In the genomic region with DNA sequence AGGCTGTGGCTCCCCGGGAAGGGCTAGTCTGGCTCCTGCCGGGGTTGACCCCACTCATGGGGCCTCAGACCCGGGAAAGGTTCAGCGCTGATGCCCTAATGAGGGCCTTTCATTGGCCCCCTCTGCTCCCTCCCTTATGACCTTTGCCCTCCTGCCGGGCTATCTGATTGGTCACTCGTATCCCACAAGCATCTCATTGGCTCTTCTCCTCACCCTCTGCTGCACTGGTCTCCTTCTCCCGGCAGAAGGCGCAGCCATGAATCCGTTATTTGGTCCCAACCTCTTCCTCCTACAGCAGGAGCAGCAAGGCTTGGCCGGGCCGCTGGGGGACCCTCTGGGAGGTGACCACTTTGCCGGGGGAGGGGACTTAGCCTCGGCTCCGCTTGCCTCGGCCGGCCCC, we compare ENCODE assay signal across 8 mouse cellular contexts. TPM values are rescaled to one million over a fixed set of nuclear protein-coding genes. Genes with fewer than 3 reads are reported as not detected.
A peak's percentile ranks its signal among the peaks of the same experiment; 100 is the strongest.
DNase-seq lines count a peak whose midpoint lies in the region; ATAC-seq and TF ChIP-seq lines count a peak whose summit lies in the region.

Gene Iffo1 (plus strand): TSS at position 241 of the 400 bp plus-strand sequence.

- under 1% methylated on average over 16 of the region's 16 CpGs for WGBS in forebrain, embryonic 11.5 days
- 1% methylated on average over 16 of the region's 16 CpGs for WGBS in heart, embryonic 15.5 days
- WGBS in liver, embryonic 14.5 days (ENCODE audit: insufficient replicate concordance), result under 1% methylated on average over 16 of the region's 16 CpGs
- WGBS in neural tube, embryonic 11.5 days, result under 1% methylated on average over 16 of the region's 16 CpGs
- 2% methylated on average over 16 of the region's 16 CpGs for WGBS in stomach, embryonic 16.5 days

- TF ChIP-seq EP300 in ES-Bruce4 (IDR thresholded peaks at IDR 0.05; ENCODE audit: insufficient read depth, low read depth, low read length), result no peak
- TF ChIP-seq EP300 in liver, embryonic 14.5 days (IDR thresholded peaks at IDR 0.05; ENCODE audit: low read depth), result no peak

- H3K36me3 ChIP-seq in ES-Bruce4 (ENCODE audit: control insufficient read depth, insufficient read depth, low read length, poor library complexity, severe bottlenecking), result peaks cover 29% of the 10 kb centered on the region
- H3K36me3 ChIP-seq in forebrain, embryonic 11.5 days (ENCODE audit: control insufficient read depth, insufficient read depth, low read length), result peaks cover 14% of the 10 kb centered on the region; the same call in 1 of the 2 replicates
- H3K36me3 ChIP-seq in heart, embryonic 15.5 days, result peaks cover 32% of the 10 kb centered on the region
- H3K36me3 ChIP-seq in liver, embryonic 14.5 days (replicated peaks; ENCODE audit: control insufficient read depth, insufficient read depth, low read depth), result peaks cover 26% of the 10 kb centered on the region
- H3K36me3 ChIP-seq in neural tube, embryonic 11.5 days (ENCODE audit: control insufficient read depth, insufficient read depth, low read length), result peaks cover 22% of the 10 kb centered on the region
- H3K36me3 ChIP-seq in stomach, embryonic 16.5 days (ENCODE audit: control insufficient read depth, insufficient read depth, low read length), result peaks cover 18% of the 10 kb centered on the region; the same call in 1 of the 2 replicates

- H3K27ac ChIP-seq in ES-Bruce4 (ENCODE audit: insufficient read depth, low read length), result peak within 1 kb of the TSS; percentile 12; the same call in 1 of the 2 replicates
- peak within 1 kb of the TSS; percentile 90 for H3K27ac ChIP-seq in forebrain, embryonic 11.5 days (ENCODE audit: low read depth, low read length)
- peak within 1 kb of the TSS; percentile 95 for H3K27ac ChIP-seq in heart, embryonic 15.5 days
- peak within 1 kb of the TSS; percentile 66 for H3K27ac ChIP-seq in liver, embryonic 14.5 days
- peak within 1 kb of the TSS; percentile 96 for H3K27ac ChIP-seq in neural tube, embryonic 11.5 days (ENCODE audit: low read depth, low read length)
- H3K27ac ChIP-seq in stomach, embryonic 16.5 days (ENCODE audit: low read length), result peak within 1 kb of the TSS; percentile 88

- H3K9ac ChIP-seq in ES-Bruce4 (ENCODE audit: low read depth, poor library complexity, severe bottlenecking), result peak within 1 kb of the TSS; percentile 39
- H3K9ac ChIP-seq in forebrain, embryonic 11.5 days (ENCODE audit: low read length), result peak within 1 kb of the TSS; percentile 87
- H3K9ac ChIP-seq in heart, embryonic 15.5 days, result peak within 1 kb of the TSS; percentile 81
- peak within 1 kb of the TSS; percentile 87 for H3K9ac ChIP-seq in liver, embryonic 14.5 days (replicated peaks)
- peak within 1 kb of the TSS; percentile 91 for H3K9ac ChIP-seq in neural tube, embryonic 11.5 days (ENCODE audit: low read length)
- peak within 1 kb of the TSS; percentile 76 for H3K9ac ChIP-seq in stomach, embryonic 16.5 days (ENCODE audit: low read length)

- peak; percentile 96 for ATAC-seq in forebrain, embryonic 11.5 days (replicated peaks; ENCODE audit: low FRiP score)
- peak; percentile 77 for ATAC-seq in heart, embryonic 15.5 days (replicated peaks; ENCODE audit: insufficient number of reproducible peaks, insufficient read depth, low FRiP score, low read depth)
- ATAC-seq in liver, embryonic 14.5 days (ENCODE audit: insufficient read depth), result peak; percentile 95
- ATAC-seq in neural tube, embryonic 11.5 days (ENCODE audit: insufficient read depth, low FRiP score, low TSS enrichment), result peak; percentile 96
- peak; percentile 89 for ATAC-seq in stomach, embryonic 16.5 days (ENCODE audit: insufficient read depth, low FRiP score)

- no peaks in the 10 kb centered on the region for H3K27me3 ChIP-seq in ES-Bruce4 (ENCODE audit: control insufficient read depth, insufficient read depth, low read length, poor library complexity, severe bottlenecking)
- H3K27me3 ChIP-seq in forebrain, embryonic 11.5 days (ENCODE audit: control insufficient read depth, insufficient read depth, low read length), result no peaks in the 10 kb centered on the region
- no peaks in the 10 kb centered on the region for H3K27me3 ChIP-seq in heart, embryonic 15.5 days
- no peaks in the 10 kb centered on the region for H3K27me3 ChIP-seq in liver, embryonic 14.5 days (ENCODE audit: control insufficient read depth, insufficient read depth, low read length)
- no peaks in the 10 kb centered on the region for H3K27me3 ChIP-seq in neural tube, embryonic 11.5 days (ENCODE audit: control insufficient read depth, insufficient read depth, low read length)
- H3K27me3 ChIP-seq in stomach, embryonic 16.5 days (ENCODE audit: control insufficient read depth, insufficient read depth, low read length), result no peaks in the 10 kb centered on the region

- no peaks in the 10 kb centered on the region for H3K9me3 ChIP-seq in ES-Bruce4 (replicated peaks; ENCODE audit: control insufficient read depth, insufficient read depth, low read length, poor library complexity, severe bottlenecking)
- H3K9me3 ChIP-seq in forebrain, embryonic 11.5 days (ENCODE audit: control insufficient read depth, low read length), result no peaks in the 10 kb centered on the region
- no peaks in the 10 kb centered on the region for H3K9me3 ChIP-seq in heart, embryonic 15.5 days (replicated peaks)
- H3K9me3 ChIP-seq in liver, embryonic 14.5 days (ENCODE audit: control insufficient read depth, low read length), result no peaks in the 10 kb centered on the region
- H3K9me3 ChIP-seq in neural tube, embryonic 11.5 days (ENCODE audit: control insufficient read depth, low read length), result no peaks in the 10 kb centered on the region
- no peaks in the 10 kb centered on the region for H3K9me3 ChIP-seq in stomach, embryonic 16.5 days (replicated peaks; ENCODE audit: control insufficient read depth, low read length)

- H3K4me3 ChIP-seq in ES-Bruce4 (ENCODE audit: low read depth, low read length), result peak within 1 kb of the TSS; percentile 59
- H3K4me3 ChIP-seq in forebrain, embryonic 11.5 days (ENCODE audit: low read depth, low read length), result peak within 1 kb of the TSS; percentile 73
- H3K4me3 ChIP-seq in heart, embryonic 15.5 days, result peak within 1 kb of the TSS; percentile 74
- peak within 1 kb of the TSS; percentile 77 to 95 for H3K4me3 ChIP-seq in liver, embryonic 14.5 days (ENCODE audit: insufficient read depth in 1 of 2, low read depth in 2 of 2, low read length in 2 of 2)
- H3K4me3 ChIP-seq in neural tube, embryonic 11.5 days (ENCODE audit: low read depth, low read length), result peak within 1 kb of the TSS; percentile 86
- peak within 1 kb of the TSS; percentile 70 for H3K4me3 ChIP-seq in stomach, embryonic 16.5 days (replicated peaks; ENCODE audit: low read length)

- DNase-seq in c-Kit-positive CD71-positive TER-119-negative erythroid progenitor cells, embryonic 14.5 days (ENCODE audit: low read depth), result peak; percentile 88
- DNase-seq in forebrain, embryonic 11.5 days (ENCODE audit: low spot score), result peak; percentile 92
- DNase-seq in kidney, postnatal 25 days, result peak; percentile 93 to 95
- DNase-seq in liver, embryonic 14.5 days (ENCODE audit: low read depth in 3 of 3, low spot score in 3 of 3), result peak; percentile 87 to 88 (median 88)
- DNase-seq in neural tube, embryonic 11.5 days (ENCODE audit: low spot score), result peak; percentile 91

- peak within 1 kb of the TSS; percentile 75 for H3K4me2 ChIP-seq in forebrain, embryonic 11.5 days (ENCODE audit: low read depth, low read length, severe bottlenecking)
- peak within 1 kb of the TSS; percentile 75 for H3K4me2 ChIP-seq in heart, embryonic 15.5 days
- H3K4me2 ChIP-seq in liver, embryonic 14.5 days (ENCODE audit: low read depth), result peak within 1 kb of the TSS; percentile 75
- peak within 1 kb of the TSS; percentile 86 for H3K4me2 ChIP-seq in neural tube, embryonic 11.5 days (ENCODE audit: low read depth)
- peak within 1 kb of the TSS; percentile 77 for H3K4me2 ChIP-seq in stomach, embryonic 16.5 days (ENCODE audit: low read depth, low read length)

- H3K4me1 ChIP-seq in ES-Bruce4 (ENCODE audit: control insufficient read depth, insufficient read depth, low read length), result peaks cover 3% of the 10 kb centered on the region
- peaks cover 12% of the 10 kb centered on the region for H3K4me1 ChIP-seq in forebrain, embryonic 11.5 days (replicated peaks; ENCODE audit: control insufficient read depth, insufficient read depth, low read length)
- peaks cover 52% of the 10 kb centered on the region for H3K4me1 ChIP-seq in heart, embryonic 15.5 days (replicated peaks)
- peaks cover 18 to 29% of the 10 kb centered on the region in 2 experiments for H3K4me1 ChIP-seq in liver, embryonic 14.5 days (replicated peaks; ENCODE audit: control insufficient read depth in 2 of 2, insufficient read depth in 2 of 2, low read length in 1 of 2)
- H3K4me1 ChIP-seq in neural tube, embryonic 11.5 days (ENCODE audit: control insufficient read depth, insufficient read depth, low read length), result peaks cover 35% of the 10 kb centered on the region
- H3K4me1 ChIP-seq in stomach, embryonic 16.5 days (ENCODE audit: control insufficient read depth, insufficient read depth, low read length), result peaks cover 18% of the 10 kb centered on the region

- no peak for TF ChIP-seq CTCF in ES-Bruce4 (IDR thresholded peaks at IDR 0.05; ENCODE audit: low read depth, low read length)
- TF ChIP-seq CTCF in liver, embryonic 14.5 days (IDR thresholded peaks at IDR 0.05; ENCODE audit: low read depth), result peak; percentile 75

- TF ChIP-seq POLR2A in ES-Bruce4 (IDR thresholded peaks at IDR 0.05; ENCODE audit: insufficient read depth, low read length), result peak; percentile 53

RNA-seq across cellular contexts. Expression of gene Iffo1, which starts in this region (rescaled TPM):
- 8.3 and 9.9 TPM in 2 replicates for polyA plus RNA-seq in ES-Bruce4 (2011; ENCODE audit: insufficient read depth, insufficient read length, low read depth, missing spikeins)
- 10.5 and 12.3 TPM in 2 replicates for polyA plus RNA-seq in forebrain, embryonic 11.5 days (2014; fragmentation: Nextera tagmentation; extraction: Ambion mirVana)
- polyA plus RNA-seq in heart, embryonic 15.5 days (2015; fragmentation: Nextera tagmentation; extraction: Ambion mirVana), result 9.7 and 13.4 TPM in 2 replicates
- 4.8 and 6.0 TPM in 2 replicates for polyA plus RNA-seq in liver, embryonic 14.5 days (2012; rRNA removed)
- 1.8 and 3.7 TPM in 2 replicates for polyA plus RNA-seq in liver, embryonic 14.5 days (2014; fragmentation: Nextera tagmentation; extraction: Ambion mirVana)
- 13.8 and 16.5 TPM in 2 replicates for polyA plus RNA-seq in neural tube, embryonic 11.5 days (2014; fragmentation: Nextera tagmentation; extraction: Ambion mirVana)
- polyA plus RNA-seq in stomach, embryonic 16.5 days (2015; fragmentation: Nextera tagmentation; extraction: Ambion mirVana), result 6.0 and 8.8 TPM in 2 replicates

Comparison
In these comparisons a context has a peak if more than half of its experiments do, and no peak if none do; other contexts are left out.
1. Peak in every context shown above with its lines: DNase-seq, ATAC-seq, H3K4me3 ChIP-seq and H3K27ac ChIP-seq.
2. H3K27ac ChIP-seq: peak in every context shown above with its lines; median percentile 96 in neural tube, embryonic 11.5 days; 95 in heart, embryonic 15.5 days; 90 in forebrain, embryonic 11.5 days; 88 in stomach, embryonic 16.5 days; 66 in liver, embryonic 14.5 days; 12 in ES-Bruce4.
3. H3K9ac ChIP-seq: peak in every context shown above with its lines; median percentile 91 in neural tube, embryonic 11.5 days; 87 in forebrain, embryonic 11.5 days; 87 in liver, embryonic 14.5 days; 81 in heart, embryonic 15.5 days; 76 in stomach, embryonic 16.5 days; 39 in ES-Bruce4.